Mouse (Mus musculus) spleen, adult 12 weeks (tissue): ENCODE results near the gene Zar1.
"Not testable (repeated sequence)": the region's sequence is repeated elsewhere in the genome, so short reads cannot be mapped to it uniquely, and the experiment has no call there.

ENCODE experiments used
- DNase-seq: peaks from one replicate; pipeline ENCODE4 v3.0.0; 2022; ENCODE audit warnings: low spot score

Zar1 gene

DNA sequence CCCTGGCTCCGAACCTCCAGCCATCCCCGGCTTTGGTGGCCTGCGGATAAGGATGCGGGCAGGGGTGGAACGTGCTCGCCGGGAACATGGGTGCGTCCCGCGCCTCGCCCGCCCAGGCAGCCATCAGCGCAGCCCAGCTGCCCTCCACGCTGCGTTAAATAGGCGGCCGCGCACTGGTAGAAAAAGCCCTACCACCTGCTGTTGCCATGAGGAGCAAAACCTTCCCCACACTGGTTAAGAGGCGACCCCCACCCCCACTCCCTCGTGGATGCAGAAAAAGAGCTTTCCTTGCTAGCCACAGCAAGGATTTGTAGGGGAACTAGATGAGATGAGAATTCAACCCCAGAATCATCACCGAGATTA lies at the start of gene Zar1:
TSS of gene Zar1 (minus strand) at position 285 of the 363 bp plus-strand sequence.
- not testable (repeated sequence) for DNase-seq

DNA sequence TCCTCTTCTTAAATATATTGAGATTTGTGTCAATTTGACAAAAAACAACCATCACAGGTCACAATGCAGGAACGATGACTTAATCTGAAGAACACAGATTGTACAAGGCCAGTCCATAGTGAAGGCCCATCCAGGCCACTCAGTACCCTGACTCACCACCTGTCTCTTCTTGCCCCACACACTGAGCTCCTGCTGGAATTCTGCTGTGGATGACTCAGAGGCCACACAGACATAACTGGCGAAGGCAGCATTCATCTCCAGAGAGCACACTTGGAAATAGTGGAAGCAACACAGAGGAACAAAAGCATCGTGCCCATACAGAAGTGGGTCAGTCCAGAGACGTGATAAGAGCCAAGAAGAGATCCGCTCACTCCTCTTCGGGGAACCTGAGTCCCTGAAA lies 49.0 kb upstream of the Zar1 start:
- no peak for DNase-seq

DNA sequence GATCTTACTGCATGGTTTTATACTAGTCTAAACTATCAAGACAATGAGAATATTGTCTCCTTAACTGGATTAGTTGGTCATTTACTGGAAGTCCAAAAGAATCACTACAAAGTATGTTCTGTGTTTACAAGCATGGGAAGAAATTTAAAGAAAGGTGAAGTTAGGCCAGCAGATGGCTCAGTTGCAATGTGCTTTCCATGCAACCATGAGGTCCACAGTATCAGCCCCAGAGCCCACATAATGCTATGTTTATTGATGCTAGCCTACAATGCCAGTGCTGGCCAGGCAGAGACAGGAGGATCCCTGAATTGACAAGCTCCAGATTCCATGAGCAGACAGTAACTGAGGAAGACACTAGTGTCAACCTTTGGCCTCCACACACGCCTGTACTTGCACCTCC lies 40.0 kb upstream of the Zar1 start:
- no peak for DNase-seq

DNA sequence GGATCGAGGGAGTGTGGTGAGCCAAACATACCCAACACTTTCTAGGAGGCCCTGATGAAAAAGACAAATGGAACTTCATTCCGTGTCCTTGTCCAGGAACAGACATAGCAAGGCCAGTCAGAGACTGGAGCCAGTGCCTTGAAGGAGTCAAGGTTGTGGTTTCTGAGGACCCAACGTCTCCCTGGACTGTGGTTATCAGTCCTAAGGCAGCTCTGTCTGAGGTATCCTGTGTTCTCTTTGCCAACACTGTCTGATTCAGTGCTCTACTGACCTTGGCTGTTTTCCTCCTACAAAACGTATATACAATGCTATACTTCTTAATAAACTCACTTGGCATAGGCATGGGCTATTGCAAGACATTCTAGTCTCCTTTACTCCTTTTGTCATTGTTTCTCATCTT lies 36.4 kb upstream of the Zar1 start:
- no peak for DNase-seq

DNA sequence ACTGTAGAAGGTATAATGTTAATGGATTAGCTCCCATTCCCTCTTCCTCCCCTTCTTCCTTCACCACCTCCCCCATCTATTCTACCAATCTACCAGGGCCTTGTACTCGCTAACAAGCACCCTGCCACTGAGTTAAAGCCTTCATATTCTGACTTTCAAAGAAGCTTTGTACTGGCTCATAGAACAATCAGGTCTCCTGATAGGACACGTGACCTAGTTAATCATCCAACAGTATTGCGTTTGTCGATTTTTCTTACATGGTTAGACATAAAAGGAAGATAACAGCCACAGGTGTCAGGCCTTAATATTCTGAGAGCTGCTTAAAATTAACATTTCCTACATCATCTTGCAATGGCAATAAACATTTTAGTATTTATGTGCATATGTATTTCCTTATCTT lies 22.1 kb upstream of the Zar1 start:
- DNase-seq, result no peak

DNA sequence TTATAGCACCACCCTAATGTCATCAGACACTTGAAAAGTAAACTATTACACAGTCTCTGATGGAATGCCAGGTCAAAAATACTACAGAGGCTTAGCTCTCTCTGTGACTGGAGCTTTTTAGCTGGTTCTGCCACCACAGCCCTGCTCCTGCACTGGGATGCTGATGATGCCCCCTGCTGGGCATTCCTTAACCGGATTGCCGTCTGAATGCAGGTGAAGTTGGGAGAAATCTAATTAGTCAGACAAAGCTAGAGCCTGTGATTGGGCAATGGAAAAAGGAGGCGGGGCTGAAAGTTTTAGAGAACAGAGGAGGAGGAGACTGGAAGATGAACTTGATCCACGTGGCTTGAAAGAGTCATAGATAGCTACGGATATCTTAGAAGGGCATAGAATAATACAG lies 20.0 kb upstream of the Zar1 start:
- peak; percentile 2 for DNase-seq

DNA sequence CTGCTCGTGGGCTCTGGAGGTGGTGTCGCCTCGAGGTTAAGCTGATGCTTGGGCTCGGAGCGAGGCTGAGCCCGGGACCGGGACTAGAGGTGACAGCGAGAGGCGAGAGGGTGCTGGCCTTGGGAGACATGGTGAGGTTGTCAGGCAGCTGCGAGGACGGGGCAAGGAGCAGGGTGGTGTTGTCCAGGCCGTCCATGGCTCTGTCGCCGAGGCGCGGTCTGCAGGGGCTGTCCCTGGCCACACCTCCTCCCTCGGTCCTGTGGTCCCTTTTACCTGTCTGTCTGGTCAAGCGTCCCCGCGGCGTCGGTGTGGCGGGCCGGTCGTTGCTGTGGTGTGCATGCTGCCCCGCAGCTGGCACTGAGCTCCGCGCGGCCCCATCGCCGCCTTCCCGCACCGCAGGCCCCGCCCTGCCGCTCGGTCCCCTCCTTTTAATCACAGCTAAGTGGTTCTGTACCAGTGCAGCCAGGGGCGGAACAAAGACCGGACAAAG lies 6.2 kb upstream of the Zar1 start, which contains the start of gene Gm5868:
TSS of gene Gm5868 (minus strand) at position 360 of the 490 bp plus-strand sequence.
- DNase-seq, result no peak

DNA sequence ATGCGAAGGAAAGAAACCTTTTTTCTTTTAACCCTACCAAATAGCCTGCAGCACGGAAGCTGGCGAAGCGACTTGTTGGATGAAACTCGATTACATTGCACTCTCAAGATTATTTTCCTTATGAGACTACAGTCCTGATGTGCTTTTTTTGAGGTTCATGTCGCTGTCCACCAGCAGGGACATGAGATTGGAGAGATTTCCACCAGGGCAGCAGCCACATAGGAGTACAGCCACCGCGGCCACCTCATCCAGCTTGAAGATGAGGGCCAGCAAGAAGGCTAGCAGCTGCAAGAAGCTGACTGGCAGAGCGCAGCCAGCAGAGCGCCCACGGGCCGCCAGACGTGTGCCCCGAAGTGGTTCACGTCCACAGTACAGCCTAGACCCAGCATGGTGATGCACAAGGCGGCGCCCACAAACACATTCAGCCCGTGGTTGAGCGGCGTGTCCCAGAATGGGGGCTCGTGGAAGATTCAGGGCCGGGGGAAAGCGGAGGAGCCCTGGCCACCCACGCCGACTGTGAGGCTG lies 5.7 kb upstream of the Zar1 start:
- not testable (repeated sequence) for DNase-seq

DNA sequence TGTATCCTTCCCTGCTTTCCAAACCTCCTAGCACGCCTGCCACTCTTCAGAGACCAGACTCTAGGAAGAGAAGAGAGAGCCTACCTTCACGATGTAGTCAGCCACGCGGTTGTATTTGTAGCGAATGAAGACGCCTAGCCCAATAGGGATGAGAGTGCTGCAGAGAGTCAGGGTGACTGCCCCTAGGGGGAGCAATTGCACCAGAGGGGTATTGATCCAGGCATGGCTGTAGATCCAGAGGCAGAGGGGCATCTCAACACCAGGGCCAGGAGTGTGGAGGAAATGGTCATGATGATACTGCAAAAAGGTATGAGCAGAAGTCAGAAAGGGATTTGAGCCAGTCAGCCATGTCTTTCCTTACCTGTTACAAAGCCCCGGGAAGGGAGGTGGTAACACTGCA lies 5.1 kb upstream of the Zar1 start:
- DNase-seq, result not testable (repeated sequence)

DNA sequence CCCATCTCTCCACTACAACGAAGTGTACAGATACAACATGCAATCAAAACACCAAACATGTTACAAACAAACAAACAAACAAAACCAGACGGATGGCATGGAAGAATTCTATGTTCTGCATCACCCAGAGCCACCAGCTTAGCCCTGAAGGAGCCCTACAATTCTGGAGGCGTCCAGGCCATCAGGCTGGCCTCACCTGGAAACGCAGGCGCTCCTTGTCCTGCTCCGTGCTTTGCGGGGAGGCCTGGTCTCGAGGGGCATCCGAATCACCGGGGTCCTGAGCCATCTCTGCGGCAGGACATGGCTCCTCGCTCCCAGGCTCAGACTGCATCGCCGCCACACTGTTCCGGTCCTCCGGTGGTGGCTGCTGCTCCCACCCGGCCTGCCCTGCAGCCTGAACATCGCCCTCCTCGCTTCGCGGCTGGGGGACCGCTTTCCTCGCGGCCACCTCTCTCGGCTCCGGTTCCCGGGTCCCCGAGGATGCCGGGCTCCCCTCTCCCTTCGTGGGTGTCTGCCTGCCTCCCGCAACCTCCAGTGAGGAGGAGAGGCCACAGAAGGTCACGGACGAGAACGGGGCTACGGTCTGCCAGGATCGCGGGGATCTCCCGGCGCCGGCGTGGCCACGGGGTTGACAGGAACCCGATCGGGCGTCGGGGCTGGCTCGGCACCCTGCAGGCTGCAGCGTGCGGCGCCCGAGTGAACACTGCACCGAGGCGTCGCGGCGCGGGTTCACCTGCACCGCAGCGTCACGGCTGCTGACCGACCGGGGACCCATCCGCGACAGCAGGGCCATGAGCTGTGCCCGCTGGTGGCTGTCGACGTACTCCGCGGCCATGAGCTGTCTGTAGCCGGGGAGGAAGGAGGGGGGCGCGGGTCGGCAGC lies 725 bp downstream of the Zar1 start:
- DNase-seq, result not testable (repeated sequence)

DNA sequence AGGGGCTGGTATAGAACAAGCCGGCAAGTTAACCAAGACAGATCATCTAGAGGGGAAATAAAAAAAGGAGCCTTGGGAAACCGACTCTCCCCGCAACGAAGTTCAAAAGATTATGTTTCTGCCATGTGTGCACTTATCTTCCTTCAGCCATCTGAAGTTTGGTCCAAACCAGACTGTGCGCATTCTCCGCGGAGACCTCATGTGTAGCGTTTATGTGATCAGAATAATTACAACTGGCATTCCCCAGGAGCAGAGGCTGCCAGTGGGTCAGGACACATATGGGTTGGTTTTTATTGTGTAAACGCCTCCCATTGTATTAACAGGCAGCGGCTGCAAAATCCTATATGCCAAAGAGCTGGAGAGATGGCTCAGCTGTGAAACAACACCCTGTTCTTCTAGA lies 1.5 kb downstream of the Zar1 start:
- not testable (repeated sequence) for DNase-seq

DNA sequence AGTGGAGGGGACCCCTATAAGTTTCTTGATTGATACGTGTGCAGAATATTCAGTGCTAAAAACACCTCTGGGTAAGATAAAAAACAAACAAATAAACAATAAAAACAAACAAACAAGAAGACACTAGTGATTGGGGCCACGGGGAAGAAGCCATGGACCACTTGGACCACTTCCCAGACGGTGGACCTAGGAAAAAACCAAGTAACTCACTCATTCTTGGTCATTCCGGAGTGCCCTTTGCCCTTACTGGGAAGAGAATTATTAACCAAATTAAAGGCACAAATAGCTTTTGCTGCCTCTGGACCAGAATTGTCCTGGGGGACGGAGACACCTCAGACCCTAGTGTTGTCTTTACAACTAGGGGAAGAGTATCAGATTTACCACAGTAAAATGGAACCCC lies 15.4 kb downstream of the Zar1 start:
- no peak for DNase-seq

DNA sequence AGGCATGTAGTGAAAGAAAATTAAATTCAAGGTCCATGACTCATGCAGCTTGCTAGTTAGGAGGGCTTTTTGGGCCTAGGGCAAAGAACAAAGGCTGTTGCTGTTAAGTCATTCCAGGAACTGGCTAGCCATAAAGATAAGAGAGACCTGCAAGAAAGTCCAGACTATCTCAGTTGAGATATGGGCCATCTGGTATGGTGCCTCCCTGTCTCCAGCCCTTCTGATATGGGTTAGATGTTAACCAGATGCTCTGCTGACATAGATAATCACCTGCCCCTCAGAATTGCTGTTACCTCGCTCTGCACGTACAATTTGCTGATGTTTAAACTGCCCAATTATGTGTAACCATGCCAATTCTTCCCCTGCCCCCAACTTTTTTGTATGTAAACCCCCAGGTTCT lies 17.9 kb downstream of the Zar1 start:
- DNase-seq, result not testable (repeated sequence)

DNA sequence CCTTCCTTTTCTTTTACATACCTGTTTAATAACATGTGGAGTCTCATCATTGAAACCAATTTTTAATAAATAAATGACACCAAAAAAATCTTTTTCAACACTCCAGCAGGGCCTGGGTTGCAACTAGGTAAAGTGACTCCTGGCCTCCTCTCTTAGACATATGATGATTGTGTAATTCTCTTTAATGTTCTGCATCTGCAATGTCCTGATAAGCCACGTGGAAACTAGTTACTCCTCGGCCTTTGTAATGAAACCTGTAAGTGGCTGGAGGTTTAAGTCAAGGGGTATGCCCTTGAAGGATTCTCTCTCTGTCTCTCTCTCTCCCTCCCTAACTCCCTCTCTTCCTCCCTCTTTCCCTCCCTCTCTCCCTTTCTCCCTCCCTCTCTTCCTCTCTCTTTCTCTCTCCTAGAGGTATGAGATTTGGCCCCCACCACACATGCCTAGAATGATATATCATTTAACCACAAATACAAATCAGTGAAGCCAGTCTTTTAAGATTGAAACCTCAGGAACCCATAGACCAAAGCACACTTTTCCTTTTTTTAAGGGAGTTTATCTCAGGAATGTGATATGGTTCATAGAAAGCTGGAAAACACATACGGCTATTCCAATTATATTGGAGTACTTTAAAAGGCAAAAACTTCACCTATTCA lies 20.0 kb downstream of the Zar1 start:
- no peak for DNase-seq

DNA sequence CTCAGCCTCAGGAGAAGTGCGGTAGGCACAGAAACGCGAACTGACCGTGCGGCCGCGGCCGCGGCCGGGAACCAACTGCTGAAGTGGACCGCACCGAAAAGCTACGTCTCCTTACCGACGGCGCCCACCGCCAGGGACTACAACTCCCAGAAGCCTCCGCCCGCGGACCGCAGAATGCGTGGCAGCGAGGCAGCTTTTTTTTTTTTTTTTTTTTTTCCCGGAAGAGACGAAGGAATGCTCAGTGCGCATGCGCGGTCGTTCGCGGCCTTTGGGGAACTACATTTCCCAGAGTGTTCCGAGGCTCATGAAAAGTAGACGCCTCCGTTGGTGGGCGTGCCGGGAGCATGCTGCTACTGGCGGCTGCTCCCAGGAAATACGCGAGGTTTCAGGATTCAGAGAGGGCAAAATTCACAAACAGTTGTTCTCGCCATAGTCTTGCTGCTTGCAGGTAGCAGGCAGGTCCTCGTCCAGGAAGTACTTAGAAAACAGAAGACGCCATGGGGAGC lies 21.5 kb downstream of the Zar1 start, which contains the start of gene Nfxl1:
TSS of gene Nfxl1 (minus strand) at position 141 of the 506 bp plus-strand sequence.
- peak; percentile 85 for DNase-seq

DNA sequence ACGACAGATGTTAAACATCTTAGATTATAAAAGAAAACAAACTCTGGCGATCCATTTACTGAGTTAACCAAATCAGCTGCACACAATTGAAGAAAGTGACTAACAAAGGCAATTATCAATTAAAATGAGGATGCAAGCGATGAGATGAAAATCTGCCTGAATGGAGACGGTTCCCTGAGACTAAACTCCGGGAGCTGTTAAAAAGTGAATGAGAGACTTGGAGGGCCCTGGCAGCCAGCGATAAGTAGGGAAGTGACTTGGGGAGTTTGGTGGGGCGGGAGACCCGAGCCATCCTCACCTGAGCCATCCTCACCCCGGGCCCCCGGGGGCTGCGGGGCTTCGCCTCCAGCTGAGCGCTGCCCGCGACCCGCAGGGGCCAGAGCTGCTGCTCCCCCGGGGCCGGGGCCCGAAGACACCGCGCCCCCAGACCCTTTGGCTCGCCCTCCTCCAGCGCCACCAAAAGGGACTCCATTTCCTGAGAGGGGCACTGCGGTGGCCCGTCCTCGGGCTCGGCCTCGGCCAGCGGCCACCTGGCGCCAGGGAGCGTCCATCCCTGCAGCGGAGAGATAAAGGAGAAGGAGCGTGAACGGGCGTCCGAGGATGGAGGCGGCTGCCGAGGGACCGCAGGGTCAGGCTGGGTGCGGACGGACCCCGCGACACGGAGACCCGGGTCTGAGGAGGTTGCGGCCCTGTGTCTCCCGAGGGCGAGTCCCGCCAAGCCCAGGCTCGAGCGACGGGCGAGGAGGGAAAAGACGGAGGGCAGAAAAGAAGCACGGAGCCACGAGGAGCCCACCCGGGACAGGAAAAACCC lies 22.1 kb downstream of the Zar1 start:
- DNase-seq, result peak; percentile 50

DNA sequence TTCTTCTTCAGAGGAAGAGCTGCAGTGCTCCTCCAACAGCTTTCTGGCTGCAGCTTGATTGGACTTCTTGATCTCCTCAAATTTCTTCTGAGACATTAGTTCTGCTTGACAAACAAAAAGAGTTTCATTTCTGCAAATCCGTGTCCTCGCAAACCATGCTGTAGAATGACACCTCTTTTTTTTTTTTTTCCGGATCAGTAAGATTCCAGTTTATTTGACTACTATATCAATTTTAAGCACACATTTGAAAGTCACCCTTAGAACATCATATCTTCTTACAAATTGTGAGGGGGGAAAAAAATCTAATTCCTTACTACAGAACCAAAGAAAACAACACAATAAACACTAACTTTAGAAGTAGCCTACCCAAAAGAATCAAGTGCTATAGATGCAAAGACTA lies 24.8 kb downstream of the Zar1 start:
- DNase-seq, result no peak

DNA sequence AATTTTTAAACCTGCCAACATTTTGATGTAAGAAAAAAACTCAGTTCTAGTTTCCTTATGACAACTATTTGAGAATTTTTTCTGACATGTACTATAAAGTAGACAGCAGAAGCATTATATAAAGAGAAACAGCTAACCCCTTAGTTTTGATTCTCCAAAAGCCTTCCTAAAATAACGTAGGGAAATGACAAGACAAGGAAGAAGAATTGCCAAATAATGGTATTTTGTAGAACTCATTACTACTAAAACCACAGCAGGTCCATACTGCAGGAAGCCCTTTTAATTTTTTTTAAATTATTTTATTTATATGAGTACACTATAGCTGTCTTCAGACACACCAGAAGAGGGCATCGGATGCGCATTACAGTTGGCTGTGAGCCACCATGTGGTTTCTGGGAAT lies 29.8 kb downstream of the Zar1 start:
- DNase-seq, result no peak

DNA sequence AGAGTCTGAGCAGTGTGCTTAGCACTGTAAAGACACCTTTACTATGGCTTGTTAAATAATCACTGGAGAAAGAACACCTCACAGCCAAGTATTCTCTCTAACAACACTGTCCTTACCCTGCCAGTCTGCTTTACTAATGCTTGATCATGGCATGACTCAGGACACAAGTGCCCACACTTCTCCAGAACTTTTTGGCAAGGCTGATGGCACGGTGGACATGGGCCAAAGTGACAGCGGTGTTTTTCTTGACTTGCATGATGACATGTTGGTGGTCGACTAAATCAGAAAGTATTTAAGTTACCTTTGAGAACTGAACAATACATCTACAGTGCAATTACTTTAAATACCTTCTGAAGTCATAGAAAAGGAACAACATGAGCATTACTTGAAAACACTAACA lies 52.2 kb downstream of the Zar1 start:
- no peak for DNase-seq
